Mouse (Mus musculus): Measurements from ENCODE around the gene Mpz.

DNA sequence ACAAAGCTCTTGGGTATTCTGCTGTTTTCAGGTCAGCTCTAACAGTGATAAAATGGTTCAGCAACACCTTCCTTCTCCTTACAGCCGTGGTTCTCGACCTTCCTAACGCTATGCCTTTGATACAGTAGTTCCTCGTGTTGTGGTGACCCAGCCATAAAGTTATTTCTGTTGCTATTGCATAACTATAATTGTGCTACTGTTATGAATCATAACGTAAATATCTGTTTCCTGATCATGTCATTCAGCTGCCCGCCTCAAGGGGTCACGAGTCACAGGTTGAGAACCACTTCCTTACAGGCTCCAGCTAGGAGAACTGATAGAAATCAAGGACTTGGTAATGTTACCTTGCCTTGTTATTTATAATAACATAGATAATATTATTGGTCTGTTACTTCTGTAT, 33.8 kb downstream of the Mpz start:
- no peak for TF ChIP-seq CTCF (IDR thresholded peaks at IDR 0.05; ENCODE audit: borderline replicate concordance, insufficient read depth, low read length)
- no peak for TF ChIP-seq POLR2A (IDR thresholded peaks at IDR 0.05; ENCODE audit: low read depth, low read length)

All from embryonic fibroblast, embryonic 13.5 days (primary cell).